Mouse (Mus musculus): ENCODE results near the gene Hoxd4. TPM values are rescaled to one million over a fixed set of nuclear protein-coding genes. Genes with fewer than 3 reads are reported as not detected.

Gene Hoxd4
- polyA plus RNA-seq, 1 experiment, result not detected

GRCm38 (mm10) chr2:74706393-74706960, 5.3 kb upstream of the Hoxd4 start:
- peaks cover 50% of the 10 kb centered on the region for H3K27me3 ChIP-seq (ENCODE audit: control insufficient read depth, insufficient read depth, insufficient read length)
- no peak overlapping the region for H3K4me2 ChIP-seq (ENCODE audit: low read depth)
- TF ChIP-seq MYOD1 (IDR thresholded peaks at IDR 0.05; ENCODE audit: control insufficient read depth in 1 of 3, insufficient read length in 2 of 3, low read depth in 2 of 3) (no peak), TCF3 (IDR thresholded peaks at IDR 0.05; ENCODE audit: insufficient read length, low read depth) (no peak)

GRCm38 (mm10) chr2:74707599-74707998, 4.1 kb upstream of the Hoxd4 start:
- Histone ChIP-seq H3K36me3 (ENCODE audit: control insufficient read depth, insufficient read depth) (no peaks in the 10 kb centered on the region), H3ac (ENCODE audit: control insufficient read depth, insufficient read length) (no peak overlapping the region), H3K79me2 (ENCODE audit: control insufficient read depth, insufficient read depth) (no peaks in the 10 kb centered on the region), H3K27me3 (ENCODE audit: control insufficient read depth, insufficient read depth, insufficient read length) (peaks cover 59% of the 10 kb centered on the region), H3K4me2 (ENCODE audit: low read depth) (no peak overlapping the region), H3K4me3 (no peak overlapping the region)
- TF ChIP-seq TCF3 (IDR thresholded peaks at IDR 0.05; ENCODE audit: insufficient read length, low read depth), result no peak
- no peak for TF ChIP-seq TCF12 (IDR thresholded peaks at IDR 0.05; ENCODE audit: insufficient read depth, poor library complexity, severe bottlenecking)
- no peak for TF ChIP-seq MYOD1 (IDR thresholded peaks at IDR 0.05; ENCODE audit: control insufficient read depth in 1 of 3, insufficient read length in 2 of 3, low read depth in 2 of 3)
- TF ChIP-seq POLR2A (IDR thresholded peaks at IDR 0.05; ENCODE audit: insufficient read length, low read depth), result no peak
- TF ChIP-seq USF1 (IDR thresholded peaks at IDR 0.05; ENCODE audit: low read depth), result no peak
- no peak for TF ChIP-seq MYOG (IDR thresholded peaks at IDR 0.05; ENCODE audit: control insufficient read depth in 1 of 3, insufficient read depth in 1 of 3, insufficient read length in 2 of 3, low read depth in 2 of 3)
- no peak for TF ChIP-seq SRF (IDR thresholded peaks at IDR 0.05; ENCODE audit: control insufficient read depth, insufficient read length, low read depth)
- TF ChIP-seq POLR2AphosphoS2 (IDR thresholded peaks at IDR 0.05; ENCODE audit: insufficient read length, low read depth), result no peak
- TF ChIP-seq CEBPB (IDR thresholded peaks at IDR 0.05; ENCODE audit: insufficient read depth, poor library complexity, severe bottlenecking), result no peak
- TF ChIP-seq E2F4 (IDR thresholded peaks at IDR 0.05; ENCODE audit: insufficient read depth), result no peak
- TF ChIP-seq REST (IDR thresholded peaks at IDR 0.05; ENCODE audit: insufficient read depth, insufficient read length), result no peak
- no peak for TF ChIP-seq MAX (IDR thresholded peaks at IDR 0.05; ENCODE audit: low read depth)

More at GRCm38 (mm10) chr2:74706393-74706960, 5.3 kb upstream of the Hoxd4 start:
- Histone ChIP-seq H3K4me3 (no peak overlapping the region), H3ac (ENCODE audit: control insufficient read depth, insufficient read length) (no peak overlapping the region), H3K36me3 (ENCODE audit: control insufficient read depth, insufficient read depth) (no peaks in the 10 kb centered on the region), H3K79me2 (ENCODE audit: control insufficient read depth, insufficient read depth) (no peaks in the 10 kb centered on the region)

GRCm38 (mm10) chr2:74708676-74709075, 3.1 kb upstream of the Hoxd4 start:
- Histone ChIP-seq H3ac (ENCODE audit: control insufficient read depth, insufficient read length) (no peak overlapping the region), H3K4me3 (no peak overlapping the region), H3K36me3 (ENCODE audit: control insufficient read depth, insufficient read depth) (no peaks in the 10 kb centered on the region), H3K4me2 (ENCODE audit: low read depth) (no peak overlapping the region), H3K27me3 (ENCODE audit: control insufficient read depth, insufficient read depth, insufficient read length) (peaks cover 59% of the 10 kb centered on the region), H3K79me2 (ENCODE audit: control insufficient read depth, insufficient read depth) (no peaks in the 10 kb centered on the region)
- no peak for TF ChIP-seq TCF3 (IDR thresholded peaks at IDR 0.05; ENCODE audit: insufficient read length, low read depth)
- no peak for TF ChIP-seq CEBPB (IDR thresholded peaks at IDR 0.05; ENCODE audit: insufficient read depth, poor library complexity, severe bottlenecking)
- no peak for TF ChIP-seq REST (IDR thresholded peaks at IDR 0.05; ENCODE audit: insufficient read depth, insufficient read length)
- TF ChIP-seq POLR2AphosphoS2 (IDR thresholded peaks at IDR 0.05; ENCODE audit: insufficient read length, low read depth), result no peak
- TF ChIP-seq MAX (IDR thresholded peaks at IDR 0.05; ENCODE audit: low read depth), result no peak
- no peak for TF ChIP-seq E2F4 (IDR thresholded peaks at IDR 0.05; ENCODE audit: insufficient read depth)

- no peak overlapping the region for H3K4me3 ChIP-seq
- H3K36me3 ChIP-seq (ENCODE audit: control insufficient read depth, insufficient read depth), result no peaks in the 10 kb centered on the region
- H3K79me2 ChIP-seq (ENCODE audit: control insufficient read depth, insufficient read depth), result no peaks in the 10 kb centered on the region
- H3ac ChIP-seq (ENCODE audit: control insufficient read depth, insufficient read length), result no peak overlapping the region
- TF ChIP-seq USF1 (IDR thresholded peaks at IDR 0.05; ENCODE audit: low read depth) (no peak), CEBPB (IDR thresholded peaks at IDR 0.05; ENCODE audit: insufficient read depth, poor library complexity, severe bottlenecking) (no peak), POLR2AphosphoS2 (IDR thresholded peaks at IDR 0.05; ENCODE audit: insufficient read length, low read depth) (no peak), SRF (IDR thresholded peaks at IDR 0.05; ENCODE audit: control insufficient read depth, insufficient read length, low read depth) (no peak), TCF3 (IDR thresholded peaks at IDR 0.05; ENCODE audit: insufficient read length, low read depth) (no peak), E2F4 (IDR thresholded peaks at IDR 0.05; ENCODE audit: insufficient read depth) (no peak), POLR2A (IDR thresholded peaks at IDR 0.05; ENCODE audit: insufficient read length, low read depth) (no peak), MAX (IDR thresholded peaks at IDR 0.05; ENCODE audit: low read depth) (no peak)
- peaks cover 53% of the 10 kb centered on the region for H3K27me3 ChIP-seq (ENCODE audit: control insufficient read depth, insufficient read depth, insufficient read length)
- no peak overlapping the region for H3K4me2 ChIP-seq (ENCODE audit: low read depth)
Observed at GRCm38 (mm10) chr2:74709465-74710419, 2.0 kb upstream of the Hoxd4 start.

DNA sequence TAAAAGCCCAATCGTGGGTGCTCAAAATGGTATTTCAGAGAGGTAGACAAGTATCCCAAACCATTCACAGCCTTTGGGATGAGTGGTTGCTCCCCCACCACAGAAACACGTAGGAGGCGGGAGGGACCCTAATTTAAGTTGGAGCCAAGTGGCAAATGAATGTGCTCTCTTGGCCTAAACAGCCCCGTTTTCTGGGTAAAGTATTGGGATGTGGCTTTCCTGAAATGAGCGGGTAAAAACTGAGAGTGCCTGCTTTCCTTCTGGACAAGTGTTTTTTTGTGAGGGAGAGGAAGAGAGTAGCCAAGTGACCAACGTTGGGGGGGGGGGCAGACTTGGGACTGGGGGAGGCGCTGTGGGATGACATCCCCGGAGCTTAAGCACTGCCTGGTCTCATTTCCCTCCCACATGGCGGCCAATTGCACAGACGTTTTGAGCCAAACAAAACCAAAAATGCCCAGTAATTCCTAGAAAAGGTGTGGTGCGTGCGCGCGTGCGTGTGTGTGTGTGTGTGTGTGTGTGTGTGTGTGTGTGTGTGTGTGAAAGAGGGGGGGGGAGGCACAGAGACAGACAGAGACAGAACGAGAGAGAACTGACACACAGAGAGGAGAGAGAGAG, 693 bp upstream of the Hoxd4 start:
- no peaks in the 10 kb centered on the region for H3K79me2 ChIP-seq (ENCODE audit: control insufficient read depth, insufficient read depth)
- no peak overlapping the region for H3K4me2 ChIP-seq (ENCODE audit: low read depth)
- H3ac ChIP-seq (ENCODE audit: control insufficient read depth, insufficient read length), result no peak overlapping the region
- H3K36me3 ChIP-seq (ENCODE audit: control insufficient read depth, insufficient read depth), result no peaks in the 10 kb centered on the region
- H3K4me3 ChIP-seq, result no peak overlapping the region
- peaks cover 45% of the 10 kb centered on the region for H3K27me3 ChIP-seq (ENCODE audit: control insufficient read depth, insufficient read depth, insufficient read length)
- TF ChIP-seq SRF (IDR thresholded peaks at IDR 0.05; ENCODE audit: control insufficient read depth, insufficient read length, low read depth), result no peak
- TF ChIP-seq REST (IDR thresholded peaks at IDR 0.05; ENCODE audit: insufficient read depth, insufficient read length), result no peak
- TF ChIP-seq POLR2AphosphoS2 (IDR thresholded peaks at IDR 0.05; ENCODE audit: insufficient read length, low read depth), result no peak
- no peak for TF ChIP-seq CEBPB (IDR thresholded peaks at IDR 0.05; ENCODE audit: insufficient read depth, poor library complexity, severe bottlenecking)
- no peak for TF ChIP-seq MYOG (IDR thresholded peaks at IDR 0.05; ENCODE audit: control insufficient read depth in 1 of 3, insufficient read depth in 1 of 3, insufficient read length in 2 of 3, low read depth in 2 of 3)
- TF ChIP-seq MYOD1 (IDR thresholded peaks at IDR 0.05; ENCODE audit: control insufficient read depth in 1 of 3, insufficient read length in 2 of 3, low read depth in 2 of 3), result no peak
- TF ChIP-seq POLR2A (IDR thresholded peaks at IDR 0.05; ENCODE audit: insufficient read length, low read depth), result no peak
- TF ChIP-seq TCF12 (IDR thresholded peaks at IDR 0.05; ENCODE audit: insufficient read depth, poor library complexity, severe bottlenecking), result no peak
- TF ChIP-seq TCF3 (IDR thresholded peaks at IDR 0.05; ENCODE audit: insufficient read length, low read depth), result no peak
- no peak for TF ChIP-seq E2F4 (IDR thresholded peaks at IDR 0.05; ENCODE audit: insufficient read depth)
- no peak for TF ChIP-seq MAX (IDR thresholded peaks at IDR 0.05; ENCODE audit: low read depth)
- no peak for TF ChIP-seq USF1 (IDR thresholded peaks at IDR 0.05; ENCODE audit: low read depth)

Data from myocyte (in vitro differentiated cells).